Mouse (Mus musculus) bone marrow macrophage, adult 2 months (primary cell): ENCODE measurements around the gene Srp68. TPM values are rescaled to one million over a fixed set of nuclear protein-coding genes. Genes with fewer than 3 reads are reported as not detected.
"Not testable (repeated sequence)": the region's sequence is repeated elsewhere in the genome, so short reads cannot be mapped to it uniquely, and the experiment has no call there.

Experiments used
- H3K27ac ChIP-seq: 2 replicates; pipeline ENCODE4 v1.5.1; 2012; ENCODE audit warnings: low read depth, low read length; ENCODE audit not compliant: insufficient read depth
- H3K4me1 ChIP-seq: 2 replicates; pipeline ENCODE4 v1.6.1; 2012; ENCODE audit warnings: low read length; ENCODE audit not compliant: control insufficient read depth, insufficient read depth
- H3K4me3 ChIP-seq: 2 replicates; pipeline ENCODE4 v1.5.1; 2012; ENCODE audit warnings: mild to moderate bottlenecking, low read length, moderate library complexity; ENCODE audit not compliant: insufficient read depth
- CTCF ChIP-seq: IDR thresholded peaks from 2 replicates; pipeline ENCODE4 v1.5.1; 2012; ENCODE audit warnings: low read depth, mild to moderate bottlenecking, low read length, moderate library complexity
- POLR2A ChIP-seq: IDR thresholded peaks from 2 replicates; pipeline ENCODE4 v1.6.1; 2012; ENCODE audit warnings: mild to moderate bottlenecking, low read depth, low read length, borderline replicate concordance
- polyA plus RNA-seq: library from polyadenylated mRNA; stranded (reverse); fragments of >200 nt; gene quantifications from 2 replicates; pipeline ENCODE4 v1.2.4, GENCODE M21; 2012; ENCODE audit not compliant: missing spikeins, insufficient read depth, insufficient read length

Srp68 gene
- polyA plus RNA-seq, 1 experiment: 43.7 TPM

- Histone ChIP-seq H3K4me1 (peaks cover 9% of the 10 kb centered on the region; the same call in 1 of the 2 replicates), H3K4me3 (no peak overlapping the region), H3K27ac (no peak overlapping the region)
- TF ChIP-seq CTCF: no peak
- no peak for TF ChIP-seq POLR2A
Measured at GRCm38 (mm10) chr11:116285770-116286191, 11.8 kb upstream of the Srp68 start.

- H3K4me1 ChIP-seq: peaks cover 9% of the 10 kb centered on the region; the same call in 1 of the 2 replicates
- no peak overlapping the region for H3K4me3 ChIP-seq
- no peak for TF ChIP-seq POLR2A
- no peak for TF ChIP-seq CTCF
- H3K27ac ChIP-seq: no peak overlapping the region
Measured at GRCm38 (mm10) chr11:116283982-116284381, 10.0 kb upstream of the Srp68 start.

DNA sequence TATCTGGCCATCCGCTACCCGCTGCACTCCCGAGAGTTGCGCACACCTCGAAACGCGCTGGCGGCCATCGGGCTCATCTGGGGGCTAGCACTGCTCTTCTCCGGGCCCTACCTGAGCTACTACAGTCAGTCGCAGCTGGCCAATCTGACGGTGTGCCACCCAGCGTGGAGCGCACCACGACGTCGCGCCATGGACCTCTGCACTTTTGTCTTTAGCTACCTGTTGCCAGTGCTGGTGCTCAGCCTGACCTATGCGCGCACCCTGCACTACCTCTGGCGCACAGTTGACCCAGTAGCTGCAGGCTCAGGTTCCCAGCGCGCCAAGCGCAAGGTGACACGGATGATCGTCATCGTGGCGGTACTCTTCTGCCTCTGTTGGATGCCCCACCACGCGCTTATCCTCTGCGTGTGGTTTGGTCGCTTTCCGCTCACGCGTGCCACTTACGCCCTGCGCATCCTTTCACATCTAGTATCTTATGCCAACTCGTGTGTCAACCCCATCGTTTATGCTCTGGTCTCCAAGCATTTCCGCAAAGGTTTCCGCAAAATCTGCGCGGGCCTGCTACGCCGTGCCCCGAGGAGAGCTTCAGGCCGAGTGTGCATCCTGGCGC, 9.0 kb upstream of the Srp68 start:
- peaks cover 9% of the 10 kb centered on the region; the same call in 1 of the 2 replicates for H3K4me1 ChIP-seq
- H3K27ac ChIP-seq: no peak overlapping the region
- H3K4me3 ChIP-seq: no peak overlapping the region
- no peak for TF ChIP-seq CTCF
- no peak for TF ChIP-seq POLR2A

DNA sequence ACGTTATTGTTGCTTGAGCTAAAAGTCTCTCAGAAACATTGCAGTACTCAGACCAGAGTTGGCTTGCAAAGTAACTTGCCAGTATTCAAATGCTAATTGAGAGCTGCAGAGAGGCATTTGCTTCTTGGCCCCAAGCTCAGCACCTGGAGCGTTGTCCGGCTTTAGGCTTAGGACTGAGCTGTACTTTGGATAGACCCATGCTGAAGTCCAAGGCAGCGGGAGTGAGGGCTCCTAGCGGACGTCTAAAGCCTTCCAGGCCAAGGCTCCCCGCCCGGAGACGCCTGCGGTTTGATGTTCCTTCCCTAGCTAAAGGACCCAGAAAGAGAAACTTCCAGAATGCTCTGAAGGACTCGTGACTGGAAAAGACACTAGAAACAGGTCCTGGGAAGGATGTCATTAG, 8.1 kb upstream of the Srp68 start:
- TF ChIP-seq POLR2A (no peak), CTCF (no peak)
- H3K4me3 ChIP-seq: peak overlapping the region; percentile 42

GRCm38 (mm10) chr11:116281671-116282070, 7.7 kb upstream of the Srp68 start:
- TF ChIP-seq POLR2A: no peak
- TF ChIP-seq CTCF: no peak
- Histone ChIP-seq H3K27ac (no peak overlapping the region), H3K4me3 (peak overlapping the region; percentile 42), H3K4me1 (peaks cover 9% of the 10 kb centered on the region; the same call in 1 of the 2 replicates)

More for the DNA sequence above, 8.1 kb upstream of the Srp68 start:
- peaks cover 9% of the 10 kb centered on the region; the same call in 1 of the 2 replicates for H3K4me1 ChIP-seq
- H3K27ac ChIP-seq: no peak overlapping the region

DNA sequence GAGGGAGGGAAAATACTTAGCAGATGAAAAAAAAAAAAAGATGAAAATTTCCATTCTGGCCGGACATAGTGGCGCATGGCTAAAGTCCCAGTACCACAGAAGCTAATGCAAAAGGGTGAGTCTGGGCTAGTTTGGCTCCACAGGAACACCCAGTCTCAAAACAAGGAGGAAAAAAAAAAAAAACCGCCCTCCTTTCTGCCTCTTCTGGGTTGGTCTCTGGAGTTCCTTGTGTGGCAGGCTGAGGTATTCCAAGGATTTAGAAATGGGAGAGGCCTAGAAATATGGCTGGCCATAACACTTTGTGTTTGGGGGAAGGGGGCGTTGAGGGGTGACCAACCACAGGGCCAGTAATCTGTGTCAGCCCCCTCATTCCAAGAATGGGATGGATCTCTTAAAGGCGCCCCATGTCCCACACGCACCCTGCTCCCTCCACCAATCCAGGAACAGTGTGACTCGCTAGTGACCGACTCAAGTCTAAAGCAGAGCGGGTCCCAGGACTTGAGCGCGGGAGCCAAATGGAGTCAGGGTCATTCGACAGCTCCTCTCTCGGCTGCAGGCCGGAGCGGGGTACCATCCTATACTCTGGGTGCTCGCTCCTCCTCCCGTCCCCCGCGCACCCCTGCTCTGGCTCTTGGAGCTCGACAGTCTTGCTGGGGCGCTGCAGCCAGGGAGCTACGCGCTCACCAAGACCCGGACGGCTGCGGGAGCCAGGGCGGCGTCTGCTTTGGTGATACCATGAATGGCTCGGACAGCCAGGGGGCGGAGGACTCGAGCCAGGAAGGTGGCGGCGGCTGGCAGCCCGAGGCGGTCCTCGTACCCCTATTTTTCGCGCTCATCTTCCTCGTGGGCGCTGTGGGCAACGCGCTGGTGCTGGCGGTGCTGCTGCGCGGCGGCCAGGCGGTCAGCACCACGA, 7.0 kb upstream of the Srp68 start, which contains the start of gene Galr2:
Gene Galr2, plus strand, starts transcription at position 189 of the 913 bp plus-strand sequence.
- H3K27ac ChIP-seq: no peak within 1 kb of the TSS
- peaks cover 9% of the 10 kb centered on the region; the same call in 1 of the 2 replicates for H3K4me1 ChIP-seq
- peak within 1 kb of the TSS; percentile 42 for H3K4me3 ChIP-seq
- TF ChIP-seq POLR2A (no peak), CTCF (no peak)

DNA sequence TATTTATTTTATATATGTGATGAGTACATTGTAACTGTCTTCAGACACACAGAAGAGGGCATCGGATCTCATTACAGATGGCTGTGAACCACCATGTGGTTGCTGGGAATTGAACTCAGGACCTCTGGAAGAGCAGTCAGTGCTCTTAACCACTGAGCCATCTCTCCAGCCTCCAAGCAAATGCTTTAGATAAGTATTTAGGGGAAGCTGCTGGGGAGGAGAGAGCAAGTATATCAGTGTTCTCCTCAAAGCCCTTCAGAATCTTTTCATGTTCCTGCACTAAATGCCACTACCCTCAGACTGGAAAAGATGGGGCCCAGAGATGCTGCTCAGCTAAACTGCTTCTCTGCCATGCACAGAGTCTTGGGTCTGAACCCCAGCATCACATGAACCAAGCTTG, 3.2 kb upstream of the Srp68 start:
- H3K4me1 ChIP-seq: peaks cover 16% of the 10 kb centered on the region
- not testable (repeated sequence) for H3K4me3 ChIP-seq, H3K27ac ChIP-seq

DNA sequence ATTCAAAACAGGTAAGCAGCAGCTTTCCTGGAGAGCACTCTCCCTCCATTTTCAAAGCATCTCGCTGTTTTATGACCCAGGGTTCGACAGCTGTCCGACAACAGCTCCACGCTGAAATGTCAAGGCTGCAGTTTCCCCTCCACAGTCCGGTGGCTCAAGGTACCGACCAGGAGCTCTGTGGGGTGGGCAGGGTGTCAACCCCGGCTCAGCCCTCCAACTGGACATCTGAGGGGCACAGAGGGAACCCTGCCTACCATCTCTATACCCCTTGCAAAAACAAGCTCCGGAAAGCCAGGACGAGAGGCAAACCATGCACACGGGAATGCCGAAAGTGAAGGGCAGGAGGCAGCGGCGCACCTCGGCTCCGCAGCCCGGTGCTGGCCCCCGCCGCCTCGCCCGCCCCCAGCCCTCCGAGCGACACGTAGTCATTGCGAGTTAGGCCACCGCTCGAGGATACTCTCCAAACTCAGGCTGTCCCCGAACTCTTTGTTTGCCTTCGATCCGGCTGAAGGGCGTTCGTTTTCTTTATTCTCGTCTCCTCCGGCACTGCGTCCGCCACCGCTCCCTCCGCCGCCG, 460 bp downstream of the Srp68 start:
- TF ChIP-seq POLR2A (no peak), CTCF (no peak)
- Histone ChIP-seq H3K27ac (peak overlapping the region; percentile 91), H3K4me3 (peak overlapping the region; percentile 95), H3K4me1 (peaks cover 10% of the 10 kb centered on the region)

- Histone ChIP-seq H3K27ac (no peak overlapping the region), H3K4me3 (peak overlapping the region; percentile 95), H3K4me1 (peaks cover 10% of the 10 kb centered on the region)
- TF ChIP-seq CTCF: no peak
- no peak for TF ChIP-seq POLR2A
Measured at GRCm38 (mm10) chr11:116272589-116273468, 1.2 kb downstream of the Srp68 start.

DNA sequence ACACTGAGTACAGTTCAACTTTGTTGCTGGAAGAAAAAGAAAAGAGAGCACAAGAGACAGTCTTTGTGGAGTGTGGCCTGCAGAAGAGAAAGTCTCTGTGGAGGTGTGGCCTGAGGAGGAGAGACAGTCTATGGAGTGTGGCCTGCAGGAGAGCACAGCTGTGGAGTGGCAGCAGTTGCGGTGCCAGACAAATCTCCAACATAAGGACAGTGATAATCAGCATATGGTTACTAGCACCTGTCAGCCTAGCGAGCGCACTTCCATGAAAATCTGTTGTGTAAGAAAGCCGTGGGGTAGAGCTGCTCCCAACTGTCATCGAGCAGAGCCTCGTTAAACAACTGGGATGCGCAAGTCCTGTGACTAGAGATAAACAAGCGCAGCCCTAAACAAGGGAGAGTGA, 4.5 kb downstream of the Srp68 start:
- H3K4me1 ChIP-seq: peaks cover 11% of the 10 kb centered on the region

More for the DNA sequence above, 4.5 kb downstream of the Srp68 start:
- H3K4me3 ChIP-seq: no peak overlapping the region
- TF ChIP-seq POLR2A (no peak), CTCF (no peak)
- no peak overlapping the region for H3K27ac ChIP-seq
